Mouse (Mus musculus) embryonic facial prominence, embryonic 12.5 days (tissue): ENCODE data around the gene Il12rb1. TPM values are rescaled to one million over a fixed set of nuclear protein-coding genes. Genes with fewer than 3 reads are reported as not detected.

Source experiments
- ATAC-seq: fragments of 200-750 bp; cut with Nextera tagmentation; 2 replicates; pipeline ENCODE4 v1.8.0; 2017; ENCODE audit not compliant: insufficient number of reproducible peaks, insufficient read depth, low FRiP score, low TSS enrichment
- H3K27ac ChIP-seq: fragments of 300-500 bp; sonication (generic); 2 replicates; pipeline ENCODE4 v1.5.1; 2016; ENCODE audit warnings: mild to moderate bottlenecking
- H3K27me3 ChIP-seq: fragments of 300-500 bp; sonication (generic); 2 replicates; pipeline ENCODE4 v1.6.1; 2016; ENCODE audit warnings: mild to moderate bottlenecking, moderate library complexity
- H3K36me3 ChIP-seq: fragments of 300-500 bp; sonication (generic); 2 replicates; pipeline ENCODE4 v1.6.1; 2016; ENCODE audit warnings: mild to moderate bottlenecking
- H3K4me1 ChIP-seq: fragments of 300-500 bp; sonication (generic); 2 replicates; pipeline ENCODE4 v1.6.1; 2016
- H3K4me2 ChIP-seq: fragments of 300-500 bp; sonication (generic); replicated peaks from 2 replicates; pipeline ENCODE4 v1.6.1; 2016; ENCODE audit warnings: mild to moderate bottlenecking, moderate library complexity
- H3K4me3 ChIP-seq: fragments of 300-500 bp; sonication (generic); 2 replicates; pipeline ENCODE4 v1.5.1; 2016; ENCODE audit warnings: mild to moderate bottlenecking
- H3K9ac ChIP-seq: fragments of 300-500 bp; sonication (generic); 2 replicates; pipeline ENCODE4 v1.6.1; 2016; ENCODE audit warnings: mild to moderate bottlenecking, moderate library complexity
- H3K9me3 ChIP-seq: fragments of 300-500 bp; sonication (generic); 2 replicates; pipeline ENCODE4 v1.6.1; 2016; ENCODE audit warnings: mild to moderate bottlenecking, moderate library complexity
- WGBS: fragments of 180-500 bp; shearing (Covaris S2); methylation state at CpG from one replicate; pipeline ENCODE4 v1.1.7; 2016; 5-methylcytosine and 5-hydroxymethylcytosine counted together
- polyA plus RNA-seq: library from polyadenylated mRNA; unstranded; fragments of >200 nt; fragmentation: Nextera tagmentation; extraction: Ambion mirVana; gene quantifications from 2 replicates; pipeline ENCODE4 v1.2.1, GENCODE M21; 2016

Il12rb1 gene
- polyA plus RNA-seq, 1 experiment from 2014 or later, result not detected

- ATAC-seq, result no peak
- Histone ChIP-seq H3K9me3 (no peaks in the 10 kb centered on the region), H3K4me1 (no peaks in the 10 kb centered on the region), H3K9ac (0 out of 2 replicates have a peak overlapping the region, but pooled peaks have one; percentile 2), H3K4me2 (no peak overlapping the region), H3K27ac (no peak overlapping the region), H3K4me3 (no peak overlapping the region), H3K36me3 (no peaks in the 10 kb centered on the region), H3K27me3 (no peaks in the 10 kb centered on the region)
- 88% methylated on average over 8 of the region's 8 CpGs for WGBS
These were observed 35.7 kb downstream of the Il12rb1 start for GRCm38 (mm10) chr8:70843941-70844340.

DNA sequence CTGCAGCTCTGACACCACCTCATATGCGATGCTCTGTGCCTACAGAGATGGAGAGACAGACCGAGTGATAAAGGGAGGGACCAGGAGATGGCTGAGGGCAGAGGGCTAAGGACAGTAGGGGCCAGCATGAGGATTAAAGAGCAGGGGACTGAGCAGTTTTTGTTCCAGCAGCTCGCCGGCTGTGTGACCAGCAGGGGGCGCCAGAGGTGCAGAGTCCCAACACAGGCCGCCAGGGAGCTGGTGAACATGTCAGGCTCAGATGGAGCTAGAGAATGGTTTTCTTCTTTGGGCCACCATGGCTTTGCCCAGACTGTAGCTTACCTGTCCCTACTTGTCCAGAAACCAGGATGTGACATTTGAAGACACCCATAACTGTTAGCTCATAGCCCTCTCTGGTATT lies 36.3 kb downstream of the Il12rb1 start:
- Histone ChIP-seq H3K9ac (0 out of 2 replicates have a peak overlapping the region, but pooled peaks have one; percentile 2), H3K36me3 (no peaks in the 10 kb centered on the region), H3K4me3 (no peak overlapping the region), H3K27me3 (no peaks in the 10 kb centered on the region), H3K9me3 (no peaks in the 10 kb centered on the region), H3K4me1 (no peaks in the 10 kb centered on the region), H3K4me2 (no peak overlapping the region), H3K27ac (no peak overlapping the region)
- no peak for ATAC-seq
- WGBS, result 0% methylated on average over 6 of the region's 6 CpGs

- H3K27ac ChIP-seq, result no peak overlapping the region
- H3K36me3 ChIP-seq, result no peaks in the 10 kb centered on the region
- H3K9ac ChIP-seq, result no peak overlapping the region
- WGBS, result 43% methylated on average over 5 of the region's 5 CpGs
- no peaks in the 10 kb centered on the region for H3K9me3 ChIP-seq
- no peak overlapping the region for H3K4me3 ChIP-seq
- no peak overlapping the region for H3K4me2 ChIP-seq
- no peaks in the 10 kb centered on the region for H3K4me1 ChIP-seq
- no peaks in the 10 kb centered on the region for H3K27me3 ChIP-seq
- ATAC-seq, result no peak
These were observed 36.9 kb downstream of the Il12rb1 start for GRCm38 (mm10) chr8:70845108-70845507.

DNA sequence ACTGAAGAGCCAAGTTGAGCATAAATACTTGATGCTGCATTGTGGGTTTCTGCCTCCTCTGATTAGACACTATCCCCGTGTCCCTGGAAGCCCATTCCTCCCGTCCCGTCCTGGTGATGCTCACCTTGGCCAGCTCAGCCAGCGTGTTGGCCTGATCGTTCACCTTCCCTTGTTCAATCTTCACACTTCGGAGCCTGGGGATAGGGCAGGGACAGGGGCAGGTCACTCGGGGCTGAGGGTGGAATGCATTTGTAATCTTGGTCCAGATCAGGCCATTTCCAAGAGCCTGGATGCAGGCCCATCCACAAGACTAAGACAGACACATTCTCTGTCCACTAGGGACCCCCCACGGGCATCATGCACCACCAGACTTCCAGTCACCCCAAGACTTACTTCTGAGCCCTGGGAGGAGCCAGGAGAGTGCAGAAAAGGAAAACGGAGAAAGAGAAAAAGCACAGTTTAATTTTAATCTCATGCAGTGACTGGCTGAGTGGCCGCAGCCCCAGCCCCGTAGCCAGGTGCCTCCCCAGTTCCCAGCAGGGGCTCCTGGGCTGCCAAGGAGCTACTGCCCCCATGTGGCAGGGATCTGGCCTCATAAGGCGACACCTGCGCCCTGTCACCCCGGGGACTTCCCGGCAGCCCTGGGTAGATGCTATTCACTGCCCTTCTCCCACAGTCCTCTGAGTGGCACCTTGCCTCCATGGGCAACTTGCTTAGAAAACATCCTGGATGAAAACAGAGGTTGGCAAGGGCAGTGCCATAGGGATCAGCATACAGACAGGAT lies 38.3 kb downstream of the Il12rb1 start:
- ATAC-seq, result no peak

DNA sequence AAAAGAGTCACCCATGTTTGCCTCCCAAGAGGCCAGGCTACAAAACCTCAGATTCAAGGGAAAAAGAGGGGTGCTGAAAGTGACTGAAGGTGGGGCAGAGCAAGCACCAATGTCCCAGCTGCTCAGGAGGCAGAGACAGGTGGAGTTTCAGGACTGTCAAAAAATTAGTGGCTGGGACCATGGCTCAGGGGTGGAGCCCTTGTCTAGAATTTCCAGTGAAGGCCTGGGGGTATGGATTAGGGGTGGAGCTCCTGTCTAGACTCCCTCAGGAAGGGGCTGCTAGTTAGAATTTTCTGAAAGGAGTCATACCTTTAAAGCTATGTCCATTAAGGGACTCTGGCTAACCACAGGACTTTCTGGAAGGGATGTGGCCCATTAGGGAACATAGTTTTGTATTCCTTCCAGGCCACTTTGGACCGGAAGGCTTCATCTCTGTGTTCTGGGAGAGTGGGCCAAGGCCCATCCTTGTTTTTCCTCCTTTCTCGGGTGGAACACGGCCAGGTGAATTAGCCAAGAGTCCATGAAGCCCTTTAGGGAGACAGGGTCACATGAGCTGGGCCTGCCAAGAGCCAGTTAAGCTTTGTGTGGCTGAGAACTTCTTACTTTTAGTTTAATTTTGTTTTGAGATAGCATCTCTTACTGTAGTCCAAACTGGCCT lies 41.2 kb downstream of the Il12rb1 start:
- no peak for ATAC-seq
- no peak overlapping the region for H3K9ac ChIP-seq
- H3K27ac ChIP-seq, result no peak overlapping the region
- no peak overlapping the region for H3K4me3 ChIP-seq
- no peaks in the 10 kb centered on the region for H3K36me3 ChIP-seq
- H3K27me3 ChIP-seq, result no peaks in the 10 kb centered on the region
- no peaks in the 10 kb centered on the region for H3K9me3 ChIP-seq
- WGBS, result 86% methylated on average over 3 of the region's 3 CpGs
- H3K4me2 ChIP-seq, result no peak overlapping the region
- H3K4me1 ChIP-seq, result no peaks in the 10 kb centered on the region

More for the DNA sequence above, 38.3 kb downstream of the Il12rb1 start:
- H3K9ac ChIP-seq, result no peak overlapping the region
- no peaks in the 10 kb centered on the region for H3K27me3 ChIP-seq
- H3K4me1 ChIP-seq, result no peaks in the 10 kb centered on the region
- no peaks in the 10 kb centered on the region for H3K36me3 ChIP-seq
- 52% methylated on average over 15 of the region's 15 CpGs for WGBS
- H3K9me3 ChIP-seq, result no peaks in the 10 kb centered on the region
- no peak overlapping the region for H3K4me3 ChIP-seq
- no peak overlapping the region for H3K4me2 ChIP-seq
- no peak overlapping the region for H3K27ac ChIP-seq

DNA sequence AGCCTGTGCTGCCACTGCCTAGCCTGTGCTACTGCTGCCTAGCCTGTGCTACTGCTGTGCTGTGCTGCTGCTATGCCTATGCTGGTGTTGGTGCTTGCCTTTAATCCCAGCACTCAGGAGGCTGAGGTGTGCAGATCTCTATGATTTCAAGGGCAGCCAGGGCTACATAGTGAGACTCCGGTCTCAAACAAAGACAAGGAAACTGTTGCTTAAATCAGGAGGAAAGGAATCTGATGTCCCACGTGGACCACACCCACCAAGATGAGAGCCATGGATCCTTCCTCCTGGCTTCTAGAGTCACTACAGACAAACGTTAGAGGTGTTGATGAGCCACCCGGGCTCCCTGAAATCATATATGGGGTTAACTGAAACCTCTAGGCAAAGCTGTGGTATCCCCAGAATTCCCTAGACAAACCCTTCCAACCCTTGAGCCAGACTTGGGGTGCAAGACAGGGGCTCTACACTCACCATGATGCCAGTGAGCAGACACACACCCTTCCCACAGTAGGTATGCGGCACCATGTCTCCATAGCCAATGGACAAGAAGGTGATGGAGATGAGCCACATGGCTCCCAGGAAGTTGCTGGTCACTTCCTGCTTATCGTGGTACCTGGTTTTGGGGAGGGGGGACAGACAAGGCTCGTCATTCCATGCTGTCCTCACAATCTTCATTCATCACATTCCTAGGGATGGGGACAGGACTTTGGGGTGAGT lies 42.0 kb downstream of the Il12rb1 start:
- Histone ChIP-seq H3K4me3 (no peak overlapping the region), H3K9me3 (no peaks in the 10 kb centered on the region), H3K4me2 (no peak overlapping the region), H3K9ac (no peak overlapping the region), H3K27me3 (no peaks in the 10 kb centered on the region; the same call in 1 of the 2 replicates), H3K4me1 (no peaks in the 10 kb centered on the region), H3K36me3 (no peaks in the 10 kb centered on the region), H3K27ac (no peak overlapping the region)
- WGBS, result 73% methylated on average over 7 of the region's 7 CpGs
- ATAC-seq, result no peak

DNA sequence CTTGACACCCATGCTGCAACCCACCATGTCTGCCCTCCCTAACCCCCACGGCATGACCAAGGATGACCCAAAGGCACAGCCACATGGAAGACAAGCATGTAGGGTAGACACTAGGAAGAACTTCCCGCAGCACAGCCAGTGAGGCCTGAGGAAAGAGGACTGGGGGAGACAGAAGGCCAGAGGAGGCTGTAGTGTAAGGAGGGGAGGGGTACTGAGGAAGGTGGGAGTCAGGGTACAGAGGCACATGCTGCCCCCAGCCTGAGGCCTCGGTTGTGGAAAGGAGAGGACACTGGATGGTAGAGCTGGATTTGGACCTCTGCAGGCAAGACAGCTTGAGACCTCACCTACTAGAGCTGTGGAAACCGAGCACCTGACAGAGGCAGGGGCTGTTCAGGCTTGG lies 42.7 kb downstream of the Il12rb1 start:
- Histone ChIP-seq H3K27ac (no peak overlapping the region), H3K4me1 (no peaks in the 10 kb centered on the region), H3K27me3 (no peaks in the 10 kb centered on the region; the same call in 1 of the 2 replicates), H3K4me2 (no peak overlapping the region), H3K9ac (no peak overlapping the region), H3K4me3 (no peak overlapping the region), H3K36me3 (no peaks in the 10 kb centered on the region), H3K9me3 (no peaks in the 10 kb centered on the region)
- no peak for ATAC-seq
- 80% methylated on average over 4 of the region's 4 CpGs for WGBS

DNA sequence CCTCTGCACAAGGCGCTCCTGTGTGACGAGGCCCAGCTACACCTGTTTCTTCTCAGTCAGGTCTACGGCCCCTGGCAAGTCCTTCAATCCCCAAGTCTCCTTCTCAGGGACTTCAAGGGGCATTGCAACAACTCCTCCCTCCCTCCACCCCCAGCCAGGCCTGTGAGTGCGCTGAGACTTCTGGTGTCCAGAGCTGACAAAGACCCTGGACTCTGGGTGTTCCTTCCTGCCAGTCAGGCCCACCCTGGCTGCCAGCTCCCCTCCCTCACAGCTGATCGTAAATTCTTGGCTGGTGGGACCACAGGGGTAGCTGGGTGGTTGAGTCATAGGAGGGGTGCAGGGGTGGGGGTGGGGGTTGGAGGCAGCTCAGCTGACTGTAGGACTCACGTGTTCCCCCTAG lies 43.6 kb downstream of the Il12rb1 start:
- H3K36me3 ChIP-seq, result no peaks in the 10 kb centered on the region
- H3K27me3 ChIP-seq, result no peaks in the 10 kb centered on the region; the same call in 1 of the 2 replicates
- H3K4me1 ChIP-seq, result peaks cover 5% of the 10 kb centered on the region
- H3K27ac ChIP-seq, result no peak overlapping the region
- WGBS, result 52% methylated on average over 6 of the region's 6 CpGs
- H3K4me3 ChIP-seq, result no peak overlapping the region
- H3K9ac ChIP-seq, result no peak overlapping the region
- no peak overlapping the region for H3K4me2 ChIP-seq
- no peaks in the 10 kb centered on the region for H3K9me3 ChIP-seq
- ATAC-seq, result no peak

- Histone ChIP-seq H3K4me2 (no peak overlapping the region), H3K4me3 (no peak overlapping the region), H3K9me3 (no peaks in the 10 kb centered on the region), H3K27ac (no peak overlapping the region), H3K4me1 (peaks cover 12% of the 10 kb centered on the region), H3K9ac (no peak overlapping the region), H3K36me3 (no peaks in the 10 kb centered on the region), H3K27me3 (no peaks in the 10 kb centered on the region; the same call in 1 of the 2 replicates)
- ATAC-seq, result no peak
- 90% methylated on average over 41 of the region's 41 CpGs for WGBS
These were observed 44.5 kb downstream of the Il12rb1 start for GRCm38 (mm10) chr8:70852595-70853231.

DNA sequence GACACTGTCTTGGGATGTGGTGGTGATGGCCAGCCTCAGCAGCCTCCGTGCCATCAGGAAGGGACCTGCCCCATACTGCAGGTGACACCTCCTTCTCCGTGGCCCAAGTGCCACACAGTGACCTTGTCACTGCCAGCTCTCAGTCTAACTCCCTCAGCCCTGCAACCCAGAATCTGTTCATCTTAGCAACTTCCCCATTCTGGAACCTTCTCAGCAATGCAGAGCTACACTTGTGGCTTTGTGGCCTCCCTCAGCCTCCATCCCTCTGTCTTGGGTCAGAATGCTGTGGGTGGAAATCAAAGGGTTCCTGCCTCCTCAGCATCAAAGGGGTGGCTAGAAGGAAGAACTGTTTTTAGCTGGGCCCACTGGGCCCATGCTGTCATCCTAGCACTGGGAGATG lies 45.6 kb downstream of the Il12rb1 start:
- H3K4me3 ChIP-seq, result no peak overlapping the region
- ATAC-seq, result no peak
- no peak overlapping the region for H3K27ac ChIP-seq
- peaks cover 17% of the 10 kb centered on the region for H3K4me1 ChIP-seq
- no peaks in the 10 kb centered on the region; the same call in 1 of the 2 replicates for H3K27me3 ChIP-seq
- H3K9me3 ChIP-seq, result no peaks in the 10 kb centered on the region
- no peaks in the 10 kb centered on the region for H3K36me3 ChIP-seq
- H3K9ac ChIP-seq, result no peak overlapping the region
- 83% methylated on average over 2 of the region's 2 CpGs for whole genome bisulfite sequencing
- H3K4me2 ChIP-seq, result no peak overlapping the region

DNA sequence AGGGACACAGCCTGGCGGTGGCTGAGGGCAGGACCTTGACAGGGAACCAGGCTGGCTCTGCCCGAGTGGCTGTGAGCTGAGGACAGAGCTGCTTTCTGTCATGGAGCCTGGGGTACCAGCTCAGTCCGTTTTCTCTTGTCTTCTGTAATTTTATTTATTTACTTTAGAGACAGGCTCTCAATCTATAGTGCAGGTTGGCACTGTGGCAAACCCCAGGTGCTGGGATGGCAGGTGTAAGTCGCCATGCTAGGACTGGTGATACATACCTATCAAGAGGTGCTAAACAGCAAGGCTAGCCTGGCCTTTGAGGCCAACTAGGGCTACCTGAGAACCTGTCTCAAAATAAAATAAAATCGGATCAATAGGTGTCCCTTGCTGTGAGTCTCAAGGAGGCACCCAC lies 47.8 kb downstream of the Il12rb1 start:
- Histone ChIP-seq H3K4me2 (no peak overlapping the region; the same call in 1 of the 2 replicates), H3K9ac (peak overlapping the region; percentile 48; the same call in 1 of the 2 replicates)
- WGBS, result 69% methylated on average over 5 of the region's 5 CpGs

More for the DNA sequence above, 47.8 kb downstream of the Il12rb1 start:
- Histone ChIP-seq H3K4me1 (peaks cover 17% of the 10 kb centered on the region), H3K9me3 (no peaks in the 10 kb centered on the region), H3K27me3 (no peaks in the 10 kb centered on the region; the same call in 1 of the 2 replicates), H3K4me3 (peak overlapping the region; percentile 47; the same call in 1 of the 2 replicates), H3K27ac (no peak overlapping the region), H3K36me3 (no peaks in the 10 kb centered on the region)
- no peak for ATAC-seq
